Mouse (Mus musculus) bone marrow macrophage, adult 2 months (primary cell): ENCODE results near the gene Agbl4.

ENCODE experiments used
- CTCF ChIP-seq: IDR thresholded peaks from 2 replicates; pipeline ENCODE4 v1.5.1; 2012; ENCODE audit warnings: low read depth, mild to moderate bottlenecking, low read length, moderate library complexity
- POLR2A ChIP-seq: IDR thresholded peaks from 2 replicates; pipeline ENCODE4 v1.6.1; 2012; ENCODE audit warnings: mild to moderate bottlenecking, low read depth, low read length, borderline replicate concordance

DNA sequence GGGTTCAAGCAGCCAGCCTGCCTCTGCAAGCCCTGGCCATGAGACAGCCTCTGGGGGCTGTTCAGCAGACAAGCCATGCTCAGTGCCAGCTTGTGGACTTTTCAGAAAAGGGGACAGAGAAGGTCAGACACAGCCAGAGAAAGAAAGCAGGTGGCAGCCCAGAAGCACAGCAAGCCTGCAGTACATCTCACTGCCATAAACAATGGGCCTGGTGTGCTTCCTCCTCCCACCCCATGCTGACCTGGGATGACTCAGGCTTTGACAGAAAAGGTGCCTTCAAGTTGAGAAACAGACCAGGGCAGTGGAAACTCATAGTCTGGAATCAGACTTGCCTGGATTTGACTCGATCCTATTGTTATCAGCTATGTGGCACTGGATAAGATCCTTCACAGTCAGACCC is 1256.0 kb downstream of the Agbl4 start:
- TF ChIP-seq CTCF (no peak), POLR2A (no peak)
